Mouse (Mus musculus): ENCODE data around the gene Ksr1. TPM values are rescaled to one million over a fixed set of nuclear protein-coding genes. Genes with fewer than 3 reads are reported as not detected.

Gene Ksr1
- total RNA-seq (2021) = 10 to 100 TPM; 16.0 to 16.9 TPM
- long read RNA-seq, experiment 1, partial matches to known transcripts = 0 of 7 reads
- long read RNA-seq, experiment 1, other reads (novel, unspliced or antisense) = 7 of 7 reads
- long read RNA-seq, experiment 2, partial matches to known transcripts = 0 of 7 reads
- long read RNA-seq, experiment 2, other reads (novel, unspliced or antisense) = 7 of 7 reads

- DNase-seq (ENCODE audit: low spot score in 2 of 2) = peak; percentile 75 to 81
Observed at GRCm38 (mm10) chr11:79146331-79146767, at the start of gene Ksr1. Ksr1 (minus strand) TSS chr11:79146407.

GRCm38 (mm10) chr11:79192176-79192575, 46.0 kb upstream of the Ksr1 start:
- no peak for DNase-seq (ENCODE audit: low spot score in 2 of 2)

- no peak for DNase-seq (ENCODE audit: low spot score in 2 of 2)
Observed at GRCm38 (mm10) chr11:79191214-79191613, 45.0 kb upstream of the Ksr1 start.

- no peak for DNase-seq (ENCODE audit: low spot score in 2 of 2)
Observed at GRCm38 (mm10) chr11:79190257-79190656, 44.0 kb upstream of the Ksr1 start.

- DNase-seq (ENCODE audit: low spot score in 2 of 2) = peak; percentile 22 to 60
Observed at GRCm38 (mm10) chr11:79188176-79188575, 42.0 kb upstream of the Ksr1 start.

GRCm38 (mm10) chr11:79187291-79187690, 41.1 kb upstream of the Ksr1 start:
- no peak for DNase-seq (ENCODE audit: low spot score in 2 of 2)

- DNase-seq (ENCODE audit: low spot score in 2 of 2) = no peak
Observed at GRCm38 (mm10) chr11:79185683-79186082, 39.5 kb upstream of the Ksr1 start.

- DNase-seq (ENCODE audit: low spot score in 2 of 2) = no peak
Observed at GRCm38 (mm10) chr11:79184126-79184888, 38.1 kb upstream of the Ksr1 start.

GRCm38 (mm10) chr11:79183400-79183799, 37.2 kb upstream of the Ksr1 start:
- no peak for DNase-seq (ENCODE audit: low spot score in 2 of 2)

GRCm38 (mm10) chr11:79182881-79183280, 36.7 kb upstream of the Ksr1 start:
- no peak for DNase-seq (ENCODE audit: low spot score in 2 of 2)

- no peak for DNase-seq (ENCODE audit: low spot score in 2 of 2)
Observed at GRCm38 (mm10) chr11:79181914-79182313, 35.7 kb upstream of the Ksr1 start.

GRCm38 (mm10) chr11:79176687-79177086, 30.5 kb upstream of the Ksr1 start:
- no peak for DNase-seq (ENCODE audit: low spot score in 2 of 2)

GRCm38 (mm10) chr11:79172054-79172453, 25.8 kb upstream of the Ksr1 start:
- DNase-seq (ENCODE audit: low spot score in 2 of 2) = no peak

- DNase-seq (ENCODE audit: low spot score in 2 of 2) = no peak
Observed at GRCm38 (mm10) chr11:79166582-79167300, 20.5 kb upstream of the Ksr1 start.

GRCm38 (mm10) chr11:79161077-79161758, 15.0 kb upstream of the Ksr1 start:
- no peak for DNase-seq (ENCODE audit: low spot score in 2 of 2)

GRCm38 (mm10) chr11:79160127-79160526, 13.9 kb upstream of the Ksr1 start:
- no peak for DNase-seq (ENCODE audit: low spot score in 2 of 2)

- DNase-seq (ENCODE audit: low spot score in 2 of 2) = no peak
Observed at GRCm38 (mm10) chr11:79157729-79158128, 11.5 kb upstream of the Ksr1 start.

GRCm38 (mm10) chr11:79155348-79155747, 9.1 kb upstream of the Ksr1 start:
- DNase-seq (ENCODE audit: low spot score in 2 of 2) = no peak

- no peak for DNase-seq (ENCODE audit: low spot score in 2 of 2)
Observed at GRCm38 (mm10) chr11:79152696-79153095, 6.5 kb upstream of the Ksr1 start.

- no peak for DNase-seq (ENCODE audit: low spot score in 2 of 2)
Observed at GRCm38 (mm10) chr11:79151874-79152273, 5.7 kb upstream of the Ksr1 start.

- no peak for DNase-seq (ENCODE audit: low spot score in 2 of 2)
Observed at GRCm38 (mm10) chr11:79150301-79150700, 4.1 kb upstream of the Ksr1 start.

GRCm38 (mm10) chr11:79149295-79149694, 3.1 kb upstream of the Ksr1 start:
- DNase-seq (ENCODE audit: low spot score in 2 of 2) = no peak
